15 mouse cellular contexts compared by ENCODE assay signal in genomic region chr14:61238751-61239150, GRCm38 (mm10). TPM values are rescaled to one million over a fixed set of nuclear protein-coding genes. Genes with fewer than 3 reads are reported as not detected.
DNase-seq lines count a peak whose midpoint lies in the region; TF ChIP-seq lines count a peak whose summit lies in the region.
"Had no signal": no experiment of that assay in that cellular context is flagged by ENCODE, and none has a peak within 500 bp of the region (broad histone marks: within the 10 kb centered on the region; RNA-seq: fewer than 3 reads in every experiment).

No protein-coding gene starts in this region.

- in situ Hi-C loops in CH12.LX (cut with MboI; ENCODE audit: low pct_ligation_motif_present, low pct_unique_long_range_greater_than_20kb, low sequenced_read_pairs) = no loop called here

- H3K36me3 ChIP-seq in CH12.LX (replicated peaks in 1 of 2; ENCODE audit: control insufficient read depth in 1 of 2, insufficient read depth in 1 of 2, low read length in 1 of 2) = no peaks in the 10 kb centered on the region
- H3K36me3 ChIP-seq in forebrain, embryonic 10.5 days (replicated peaks) = no peaks in the 10 kb centered on the region
- H3K36me3 ChIP-seq: limb, embryonic 15.5 days; neural tube, embryonic 13.5 days had no signal

- no peaks in the 10 kb centered on the region for H3K4me1 ChIP-seq in CH12.LX (ENCODE audit: control insufficient read depth in 1 of 2, insufficient read depth in 2 of 2)
- H3K4me1 ChIP-seq in forebrain, embryonic 10.5 days = no peaks in the 10 kb centered on the region
- H3K4me1 ChIP-seq: limb, embryonic 15.5 days had no signal

- H3K9ac ChIP-seq in CH12.LX (ENCODE audit: insufficient read depth, low read depth) = no peak overlapping the region
- H3K9ac ChIP-seq: limb, embryonic 15.5 days; neural tube, embryonic 13.5 days had no signal

- TF ChIP-seq POLR2A in CH12.LX (IDR thresholded peaks at IDR 0.05; ENCODE audit: low read depth, low read length) = no peak

- no peaks in the 10 kb centered on the region for H3K9me3 ChIP-seq in CH12.LX (replicated peaks; ENCODE audit: low read length)
- no peaks in the 10 kb centered on the region for H3K9me3 ChIP-seq in forebrain, embryonic 10.5 days
- H3K9me3 ChIP-seq: limb, embryonic 15.5 days; megakaryocyte, embryonic 14.5 days; neural tube, embryonic 13.5 days had no signal

- DNase-seq in layer of hippocampus, adult 18-20 months (ENCODE audit: low spot score in 2 of 2) = peak; percentile 19 to 36
- DNase-seq in layer of hippocampus, postnatal 10 days (ENCODE audit: low spot score in 2 of 2) = no peak
- DNase-seq in CH12.LX (ENCODE audit: extremely low read depth) = no peak
- peak; percentile 57 to 75 for DNase-seq in frontal cortex, adult 2 months (ENCODE audit: extremely low spot score in 1 of 2, low spot score in 1 of 2)
- peak; percentile 29 for DNase-seq in right cerebral cortex, postnatal 14 days
- no peak for DNase-seq in forebrain, embryonic 10.5 days (ENCODE audit: extremely low spot score, low spot score)
- no peak for DNase-seq in urinary bladder, postnatal 4 days (ENCODE audit: low spot score in 2 of 2)
- no peak for DNase-seq in kidney, adult 18-20 months
- DNase-seq: cerebellum, postnatal 36 days; gastrocnemius, postnatal 25 days; heart, postnatal 14 days had no signal

- H3K79me2 ChIP-seq in CH12.LX (replicated peaks; ENCODE audit: control insufficient read depth, extremely low read depth, insufficient read depth, poor library complexity, severe bottlenecking) = no peaks in the 10 kb centered on the region

- H3K27me3 ChIP-seq in CH12.LX (replicated peaks) = no peaks in the 10 kb centered on the region
- H3K27me3 ChIP-seq in forebrain, embryonic 10.5 days (ENCODE audit: poor library complexity, severe bottlenecking) = no peaks in the 10 kb centered on the region
- H3K27me3 ChIP-seq: limb, embryonic 15.5 days; neural tube, embryonic 13.5 days had no signal

- no peak overlapping the region for H3K4me3 ChIP-seq in CH12.LX (replicated peaks in 1 of 3; ENCODE audit: low read depth in 2 of 3, low read length in 2 of 3, poor library complexity in 1 of 3)
- H3K4me3 ChIP-seq in forebrain, embryonic 10.5 days = no peak overlapping the region
- H3K4me3 ChIP-seq: erythroblast, embryonic 14.5 days; limb, embryonic 15.5 days; megakaryocyte, embryonic 14.5 days; neural tube, embryonic 13.5 days had no signal

- no peak for TF ChIP-seq CTCF in CH12.LX (conservative IDR thresholded peaks at IDR 0.05 in 1 of 2, IDR thresholded peaks at IDR 0.05 in 1 of 2; ENCODE audit: low read depth in 2 of 2, low read length in 2 of 2)

- dilution Hi-C loops in CH12.LX (cut with MboI; ENCODE audit: extremely low pct_ligation_motif_present, extremely low pct_unique_long_range_greater_than_20kb, low sequenced_read_pairs) = no loop called here

- TF ChIP-seq RAD21 in CH12.LX (IDR thresholded peaks at IDR 0.05; ENCODE audit: low read depth, low read length) = no peak

- 0 out of 2 replicates have a peak overlapping the region, but pooled peaks have one; percentile 5 for H3K4me2 ChIP-seq in CH12.LX (ENCODE audit: insufficient read depth, low read depth, poor library complexity, severe bottlenecking)
- H3K4me2 ChIP-seq: limb, embryonic 15.5 days; neural tube, embryonic 13.5 days had no signal

- TF ChIP-seq EP300 in CH12.LX (IDR thresholded peaks at IDR 0.05; ENCODE audit: low read length) = no peak

- no peak overlapping the region for H3K27ac ChIP-seq in CH12.LX (ENCODE audit: insufficient read depth, low read depth)
- no peak overlapping the region for H3K27ac ChIP-seq in forebrain, embryonic 10.5 days
- H3K27ac ChIP-seq: limb, embryonic 15.5 days; neural tube, embryonic 13.5 days had no signal

- 82% methylated on average over 9 of the region's 9 CpGs for WGBS in forebrain, embryonic 10.5 days

TF ChIP-seq in CH12.LX, 34 proteins besides CTCF, POLR2A, EP300 and RAD21:
- TF ChIP-seq BHLHE40 (IDR thresholded peaks at IDR 0.05; ENCODE audit: low read depth, low read length) (peak; percentile 68; the same call in 1 of the 2 replicates), TCF12 (IDR thresholded peaks at IDR 0.05; ENCODE audit: low read depth, low read length) (no peak)
TF ChIP-seq in CH12.LX: peak in this region for 1.

RNA-seq across cellular contexts. Expression of gene Sgcg, which starts 19.5 kb away (rescaled TPM):
- under 1 TPM in 1 of 2 experiments, not detected in 1; 0.15 TPM for total RNA-seq in layer of hippocampus, adult 18-20 months (2021)
- total RNA-seq in layer of hippocampus, postnatal 10 days (2021) = under 1 TPM; 0.33 to 0.41 TPM
- total RNA-seq in CH12.LX (2012; rRNA removed) (not detected in 2 replicates), CH12.LX (2014; rRNA removed) (not detected in 2 replicates)
- polyA plus RNA-seq in CH12.LX (2012; ENCODE audit: insufficient read length, low read depth) = not detected in 2 replicates
- polyA plus RNA-seq in frontal cortex, adult 2 months (2012; rRNA removed) = 0.71 and 1.4 TPM in 2 replicates
- 0.04 TPM in 1 of 2 replicates, not detected in the other for polyA plus RNA-seq in forebrain, embryonic 10.5 days (2016; fragmentation: Nextera tagmentation; extraction: Ambion mirVana)
- polyA plus RNA-seq: erythroblast, embryonic 14.5 days had no signal

Comparison
In these comparisons a context has a peak if more than half of its experiments do, and no peak if none do; other contexts are left out.
1. DNase-seq: peak in layer of hippocampus, adult 18-20 months (2 of 2), frontal cortex, adult 2 months (2 of 2) and right cerebral cortex, postnatal 14 days (single experiment); none in layer of hippocampus, postnatal 10 days (0 of 2), CH12.LX (single experiment), forebrain, embryonic 10.5 days (single experiment), urinary bladder, postnatal 4 days (0 of 2) and kidney, adult 18-20 months (single experiment).